Mouse (Mus musculus): ENCODE data around the gene Nectin3. TPM values are rescaled to one million over a fixed set of nuclear protein-coding genes. Genes with fewer than 3 reads are reported as not detected.

The Nectin3 gene
- polyA plus RNA-seq, 1 experiment = 1.4 TPM

GRCm38 (mm10) chr16:46504006-46504405 is 5.7 kb upstream of the Nectin3 start:
- no peaks in the 10 kb centered on the region for H3K4me1 ChIP-seq (ENCODE audit: control insufficient read depth, insufficient read depth, low read length)
- 82% methylated on average over 4 of the region's 4 CpGs for WGBS

DNA sequence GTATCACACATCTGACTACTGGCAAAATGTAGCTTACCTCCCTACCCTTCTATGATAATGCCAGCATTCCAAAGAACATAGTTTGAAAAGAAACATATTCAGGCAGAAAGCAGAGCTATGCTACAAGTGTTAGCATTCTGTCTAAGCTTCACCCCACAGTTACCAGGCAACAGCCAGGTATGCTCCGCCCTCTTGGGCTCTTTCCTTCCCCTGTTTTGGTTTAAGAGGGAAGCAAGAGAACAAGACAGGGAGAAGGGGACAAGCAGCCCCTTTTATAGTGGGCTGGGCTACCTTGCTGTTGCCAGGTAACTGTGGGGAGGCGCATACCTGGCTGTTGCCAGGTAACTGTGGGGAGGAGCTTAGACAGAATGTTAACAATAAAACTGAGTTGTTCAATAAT is 4.0 kb upstream of the Nectin3 start:
- H3K27ac ChIP-seq (ENCODE audit: control insufficient read depth, insufficient read depth, low read depth, low read length, poor library complexity) = no peak overlapping the region
- H3K4me3 ChIP-seq (replicated peaks; ENCODE audit: control insufficient read depth, low read depth, low read length) = no peak overlapping the region
- no peaks in the 10 kb centered on the region for H3K4me1 ChIP-seq (ENCODE audit: control insufficient read depth, insufficient read depth, low read length)
- WGBS = 78% methylated on average over 2 of the region's 2 CpGs
- TF ChIP-seq CTCF (IDR thresholded peaks at IDR 0.05; ENCODE audit: control insufficient read depth, insufficient read depth, low read length) (no peak), POLR2A (IDR thresholded peaks at IDR 0.05; ENCODE audit: borderline replicate concordance, control insufficient read depth, low read depth, low read length) (no peak)

More at GRCm38 (mm10) chr16:46504006-46504405, 5.7 kb upstream of the Nectin3 start:
- H3K27ac ChIP-seq (ENCODE audit: control insufficient read depth, insufficient read depth, low read depth, low read length, poor library complexity) = no peak overlapping the region
- no peak overlapping the region for H3K4me3 ChIP-seq (replicated peaks; ENCODE audit: control insufficient read depth, low read depth, low read length)
- TF ChIP-seq CTCF (IDR thresholded peaks at IDR 0.05; ENCODE audit: control insufficient read depth, insufficient read depth, low read length) = no peak
- no peak for TF ChIP-seq POLR2A (IDR thresholded peaks at IDR 0.05; ENCODE audit: borderline replicate concordance, control insufficient read depth, low read depth, low read length)

GRCm38 (mm10) chr16:46500759-46501158 is 2.4 kb upstream of the Nectin3 start:
- Histone ChIP-seq H3K27ac (ENCODE audit: control insufficient read depth, insufficient read depth, low read depth, low read length, poor library complexity) (no peak overlapping the region), H3K4me1 (ENCODE audit: control insufficient read depth, insufficient read depth, low read length) (no peaks in the 10 kb centered on the region), H3K4me3 (replicated peaks; ENCODE audit: control insufficient read depth, low read depth, low read length) (no peak overlapping the region)
- WGBS = 61% methylated on average over 3 of the region's 3 CpGs
- TF ChIP-seq POLR2A (IDR thresholded peaks at IDR 0.05; ENCODE audit: borderline replicate concordance, control insufficient read depth, low read depth, low read length) (no peak), CTCF (IDR thresholded peaks at IDR 0.05; ENCODE audit: control insufficient read depth, insufficient read depth, low read length) (no peak)

DNA sequence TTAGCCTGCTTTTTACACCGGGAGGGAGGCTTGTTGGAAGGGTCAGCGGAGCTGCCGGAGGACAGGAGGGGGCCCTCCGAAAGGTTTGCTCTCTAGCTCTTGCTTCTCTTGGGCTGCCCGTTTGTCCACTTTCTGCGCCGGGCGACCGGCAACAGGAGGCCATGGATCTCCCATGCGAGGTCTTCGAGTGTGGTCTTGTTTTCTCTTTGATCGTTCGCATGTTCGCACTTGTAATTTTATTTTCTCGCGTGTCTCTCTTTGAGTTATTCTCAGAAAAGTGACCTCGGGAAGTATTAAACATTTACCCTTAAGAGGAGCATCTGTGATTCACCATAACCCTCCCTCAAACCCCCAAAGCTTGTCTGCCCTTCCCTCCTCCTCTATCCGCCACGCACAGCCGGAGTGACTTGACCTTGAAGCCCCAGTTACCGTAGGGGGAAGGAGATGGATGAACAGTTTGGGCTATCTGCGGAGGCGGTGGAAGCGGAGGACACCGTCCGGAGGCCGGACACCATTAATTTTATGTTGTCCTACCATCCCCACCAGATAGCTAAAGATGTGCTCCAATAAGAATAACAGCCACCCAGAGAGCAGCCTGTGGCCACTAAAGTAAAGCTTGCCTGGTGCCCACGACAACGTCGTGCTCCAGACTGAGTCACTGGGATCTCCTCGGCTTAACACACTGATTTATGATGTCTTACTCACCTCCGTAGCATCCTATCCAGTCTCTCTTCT is 472 bp downstream of the Nectin3 start:
- 4% methylated on average over 32 of the region's 32 CpGs for WGBS
- Histone ChIP-seq H3K4me3 (replicated peaks; ENCODE audit: control insufficient read depth, low read depth, low read length) (no peak overlapping the region), H3K4me1 (ENCODE audit: control insufficient read depth, insufficient read depth, low read length) (no peaks in the 10 kb centered on the region), H3K27ac (ENCODE audit: control insufficient read depth, insufficient read depth, low read depth, low read length, poor library complexity) (no peak overlapping the region)
- no peak for TF ChIP-seq CTCF (IDR thresholded peaks at IDR 0.05; ENCODE audit: control insufficient read depth, insufficient read depth, low read length)
- TF ChIP-seq POLR2A (IDR thresholded peaks at IDR 0.05; ENCODE audit: borderline replicate concordance, control insufficient read depth, low read depth, low read length) = no peak

DNA sequence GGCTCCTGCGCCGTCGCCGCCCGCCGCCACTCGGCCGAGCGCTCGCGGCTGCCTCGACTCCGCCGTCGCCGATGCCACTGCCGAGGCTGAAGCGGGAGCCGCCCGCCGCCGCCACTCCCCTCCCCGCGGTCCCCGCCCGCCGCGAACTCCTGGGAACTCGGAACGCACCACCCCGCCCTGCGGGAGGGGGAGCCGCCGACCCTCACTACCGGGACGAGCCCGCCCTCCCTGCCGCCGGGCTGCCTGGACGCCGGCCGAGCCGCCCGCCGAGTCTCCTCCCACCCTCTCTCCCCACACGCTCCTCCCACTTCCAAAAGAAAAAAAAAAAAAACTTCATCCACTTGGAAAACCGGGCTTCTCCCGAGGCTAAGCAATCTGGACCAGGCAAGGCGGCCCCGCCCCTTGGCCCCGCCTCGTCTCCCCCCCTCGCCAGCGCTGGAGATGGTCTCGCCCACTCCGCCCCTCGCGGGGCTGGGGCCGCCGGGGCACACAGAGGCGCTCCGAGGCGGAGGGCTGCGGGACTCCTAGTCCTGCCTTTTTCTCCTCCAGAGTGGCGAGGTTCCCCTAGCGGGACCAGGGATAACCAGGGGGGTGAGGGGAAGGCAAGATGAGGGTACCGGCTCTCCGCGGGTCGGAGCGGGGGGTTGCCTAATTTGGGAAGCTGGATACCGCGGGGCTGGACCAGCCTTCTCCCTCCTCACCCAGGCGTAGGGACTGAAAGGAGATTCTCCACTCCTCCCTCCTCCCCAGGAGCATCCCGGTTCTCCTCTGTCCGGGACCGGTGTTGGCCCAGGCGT is 1.2 kb downstream of the Nectin3 start:
- TF ChIP-seq CTCF (IDR thresholded peaks at IDR 0.05; ENCODE audit: control insufficient read depth, insufficient read depth, low read length) (no peak), POLR2A (IDR thresholded peaks at IDR 0.05; ENCODE audit: borderline replicate concordance, control insufficient read depth, low read depth, low read length) (no peak)
- under 1% methylated on average over 71 of the region's 78 CpGs for WGBS
- Histone ChIP-seq H3K4me3 (replicated peaks; ENCODE audit: control insufficient read depth, low read depth, low read length) (peak overlapping the region; percentile 31), H3K4me1 (ENCODE audit: control insufficient read depth, insufficient read depth, low read length) (no peaks in the 10 kb centered on the region), H3K27ac (ENCODE audit: control insufficient read depth, insufficient read depth, low read depth, low read length, poor library complexity) (no peak overlapping the region)

DNA sequence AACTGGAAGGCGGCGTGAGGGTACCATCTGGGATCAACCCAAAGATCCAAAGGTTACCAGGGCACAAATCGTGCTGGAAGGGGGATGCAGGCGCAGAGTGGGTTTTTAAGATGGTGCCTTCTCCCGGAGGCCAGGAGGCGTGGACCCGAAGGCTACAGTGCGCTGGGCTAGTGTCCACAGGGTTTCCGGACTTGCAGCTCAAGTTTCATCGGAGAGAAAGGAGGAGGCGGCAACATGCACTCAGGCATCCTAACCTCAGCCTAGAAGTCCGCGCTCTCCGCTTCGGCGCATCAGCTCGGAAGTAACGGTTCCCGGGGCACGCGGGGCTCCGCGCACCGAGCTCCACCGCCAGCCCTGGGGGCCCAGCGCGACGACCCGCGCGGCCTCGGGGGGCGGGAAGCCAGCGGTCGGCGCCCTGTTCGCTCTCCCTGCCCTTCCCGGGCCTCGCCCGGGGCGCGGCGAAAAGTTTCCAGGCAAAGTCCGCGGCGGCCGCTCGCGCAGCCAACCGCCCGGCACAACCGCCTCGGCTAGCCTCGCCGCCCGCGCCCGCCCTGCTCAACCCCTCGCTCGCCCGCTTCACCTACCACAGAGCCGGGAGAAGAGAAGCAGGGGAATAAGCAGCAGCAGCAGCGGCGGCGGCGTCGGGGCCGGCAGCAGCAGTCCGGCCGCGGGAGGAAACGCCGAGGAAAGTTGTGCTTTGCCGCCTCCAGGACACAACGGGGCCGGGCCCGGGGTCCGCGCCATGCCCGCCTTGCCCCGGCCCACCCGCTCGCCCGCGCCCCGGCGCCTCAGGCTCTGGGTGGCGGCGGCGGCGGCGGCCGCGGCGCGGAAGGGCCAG is 2.1 kb downstream of the Nectin3 start:
- Histone ChIP-seq H3K4me3 (replicated peaks; ENCODE audit: control insufficient read depth, low read depth, low read length) (peak overlapping the region; percentile 14), H3K27ac (ENCODE audit: control insufficient read depth, insufficient read depth, low read depth, low read length, poor library complexity) (no peak overlapping the region), H3K4me1 (ENCODE audit: control insufficient read depth, insufficient read depth, low read length) (no peaks in the 10 kb centered on the region)
- TF ChIP-seq POLR2A (IDR thresholded peaks at IDR 0.05; ENCODE audit: borderline replicate concordance, control insufficient read depth, low read depth, low read length) = no peak
- no peak for TF ChIP-seq CTCF (IDR thresholded peaks at IDR 0.05; ENCODE audit: control insufficient read depth, insufficient read depth, low read length)
- under 1% methylated on average over 88 of the region's 96 CpGs for WGBS

GRCm38 (mm10) chr16:46495201-46495600 is 3.1 kb downstream of the Nectin3 start:
- 45% methylated on average over 3 of the region's 3 CpGs for WGBS
- no peak for TF ChIP-seq POLR2A (IDR thresholded peaks at IDR 0.05; ENCODE audit: borderline replicate concordance, control insufficient read depth, low read depth, low read length)
- no peak for TF ChIP-seq CTCF (IDR thresholded peaks at IDR 0.05; ENCODE audit: control insufficient read depth, insufficient read depth, low read length)
- Histone ChIP-seq H3K4me3 (replicated peaks; ENCODE audit: control insufficient read depth, low read depth, low read length) (no peak overlapping the region), H3K4me1 (ENCODE audit: control insufficient read depth, insufficient read depth, low read length) (no peaks in the 10 kb centered on the region), H3K27ac (ENCODE audit: control insufficient read depth, insufficient read depth, low read depth, low read length, poor library complexity) (no peak overlapping the region)

All from bone marrow, adult 2 months (tissue).